Comparison of ENCODE assay signal across 9 mouse cellular contexts in genomic region chr4:135258521-135258920, GRCm38 (mm10). TPM values are rescaled to one million over a fixed set of nuclear protein-coding genes. Genes with fewer than 3 reads are reported as not detected.
A peak's percentile ranks its signal among the peaks of the same experiment; 100 is the strongest.
DNase-seq lines count a peak whose midpoint lies in the region; ATAC-seq and TF ChIP-seq lines count a peak whose summit lies in the region.
"Had no signal": no experiment of that assay in that cellular context is flagged by ENCODE, and none has a peak within 500 bp of the region (broad histone marks: within the 10 kb centered on the region; RNA-seq: fewer than 3 reads in every experiment).

No protein-coding gene starts in this region.

- ATAC-seq in forebrain, embryonic 11.5 days (replicated peaks; ENCODE audit: low FRiP score), result no peak
- ATAC-seq in hindbrain, embryonic 13.5 days (ENCODE audit: low FRiP score), result no peak
- no peak for ATAC-seq in midbrain, embryonic 16.5 days
- ATAC-seq in granulocyte monocyte progenitor cell, adult 5-6 weeks (replicated peaks; ENCODE audit: poor library complexity, severe bottlenecking), result no peak

- H3K27me3 ChIP-seq in forebrain, embryonic 11.5 days (ENCODE audit: control insufficient read depth, insufficient read depth, low read length), result no peaks in the 10 kb centered on the region
- no peaks in the 10 kb centered on the region for H3K27me3 ChIP-seq in hindbrain, embryonic 13.5 days
- no peaks in the 10 kb centered on the region for H3K27me3 ChIP-seq in midbrain, embryonic 16.5 days (ENCODE audit: control insufficient read depth, insufficient read depth, low read depth, low read length)

- no peak overlapping the region for H3K4me3 ChIP-seq in left cerebral cortex, adult 2 months
- H3K4me3 ChIP-seq in forebrain, embryonic 11.5 days (ENCODE audit: low read depth, low read length), result no peak overlapping the region
- H3K4me3 ChIP-seq in hindbrain, embryonic 13.5 days, result no peak overlapping the region
- no peak overlapping the region for H3K4me3 ChIP-seq in midbrain, embryonic 16.5 days (ENCODE audit: low read depth, low read length)

- peak overlapping the region; percentile 24; the same call in 1 of the 2 replicates for H3K4me2 ChIP-seq in forebrain, embryonic 11.5 days (ENCODE audit: low read depth, low read length, severe bottlenecking)
- 0 out of 2 replicates have a peak overlapping the region, but pooled peaks have one; percentile 17 for H3K4me2 ChIP-seq in hindbrain, embryonic 13.5 days
- H3K4me2 ChIP-seq in midbrain, embryonic 16.5 days (ENCODE audit: low read length), result peak overlapping the region; percentile 36; the same call in 1 of the 2 replicates

- peak overlapping the region; percentile 27 for H3K9ac ChIP-seq in forebrain, embryonic 11.5 days (ENCODE audit: low read length)
- peak overlapping the region; percentile 65 for H3K9ac ChIP-seq in hindbrain, embryonic 13.5 days
- peak overlapping the region; percentile 48; the same call in 1 of the 2 replicates for H3K9ac ChIP-seq in midbrain, embryonic 16.5 days (ENCODE audit: low read depth, low read length)

- intact Hi-C loops in left cerebral cortex, adult 2 months (cut with DNase I), result no loop called here
- intact Hi-C loops in left cerebral cortex, postnatal 25 days (cut with DNase I), result no loop called here

- peaks cover 12% of the 10 kb centered on the region for H3K4me1 ChIP-seq in forebrain, embryonic 11.5 days (replicated peaks; ENCODE audit: control insufficient read depth, insufficient read depth, low read length)
- H3K4me1 ChIP-seq in hindbrain, embryonic 13.5 days (replicated peaks), result peaks cover 34% of the 10 kb centered on the region
- peaks cover 12% of the 10 kb centered on the region for H3K4me1 ChIP-seq in midbrain, embryonic 16.5 days (ENCODE audit: control insufficient read depth, insufficient read depth, low read length)

- WGBS in forebrain, embryonic 11.5 days, result 27% methylated on average over 7 of the region's 7 CpGs
- WGBS in hindbrain, embryonic 13.5 days, result 32% methylated on average over 7 of the region's 7 CpGs
- WGBS in midbrain, embryonic 16.5 days, result 13% methylated on average over 7 of the region's 7 CpGs

- no peak for DNase-seq in left cerebral cortex, adult 2 months (ENCODE audit: extremely low spot score in 1 of 2, low spot score in 2 of 2)
- DNase-seq in left cerebral cortex, postnatal 25 days (ENCODE audit: low spot score in 2 of 2), result no peak
- DNase-seq in forebrain, embryonic 11.5 days (ENCODE audit: low spot score), result peak; percentile 64
- DNase-seq in layer of hippocampus, adult 18-20 months (ENCODE audit: low spot score in 2 of 2), result no peak
- no peak for DNase-seq in right cerebral cortex, postnatal 14 days
- DNase-seq: embryo, embryonic 11 days had no signal

- no peak for TF ChIP-seq CTCF in left cerebral cortex, adult 2 months (IDR thresholded peaks at IDR 0.05)

- peak overlapping the region; percentile 70 for H3K27ac ChIP-seq in left cerebral cortex, adult 2 months
- peak overlapping the region; percentile 81 for H3K27ac ChIP-seq in forebrain, embryonic 11.5 days (ENCODE audit: low read depth, low read length)
- H3K27ac ChIP-seq in hindbrain, embryonic 13.5 days, result peak overlapping the region; percentile 82
- peak overlapping the region; percentile 71 for H3K27ac ChIP-seq in midbrain, embryonic 16.5 days (ENCODE audit: low read length)

- H3K9me3 ChIP-seq in forebrain, embryonic 11.5 days (ENCODE audit: control insufficient read depth, low read length), result no peaks in the 10 kb centered on the region
- H3K9me3 ChIP-seq in hindbrain, embryonic 13.5 days, result no peaks in the 10 kb centered on the region
- no peaks in the 10 kb centered on the region for H3K9me3 ChIP-seq in midbrain, embryonic 16.5 days (replicated peaks; ENCODE audit: control insufficient read depth, low read length, poor library complexity, severe bottlenecking)

- H3K36me3 ChIP-seq in forebrain, embryonic 11.5 days (ENCODE audit: control insufficient read depth, insufficient read depth, low read length), result no peaks in the 10 kb centered on the region; the same call in 1 of the 2 replicates
- peaks cover 18% of the 10 kb centered on the region; the same call in 1 of the 2 replicates for H3K36me3 ChIP-seq in hindbrain, embryonic 13.5 days
- H3K36me3 ChIP-seq in midbrain, embryonic 16.5 days (ENCODE audit: control insufficient read depth, insufficient read depth, low read length), result no peaks in the 10 kb centered on the region

RNA-seq across cellular contexts. Expression of gene Clic4, which starts 14.1 kb away (rescaled TPM):
- 10 to 100 TPM; 29.5 to 34.3 TPM for total RNA-seq in left cerebral cortex, adult 2 months (2021)
- 10 to 100 TPM; 31.8 to 34.1 TPM for total RNA-seq in left cerebral cortex, postnatal 25 days (2021)
- 194 and 195 TPM in 2 replicates for polyA plus RNA-seq in forebrain, embryonic 11.5 days (2014; fragmentation: Nextera tagmentation; extraction: Ambion mirVana)
- 83.5 and 84.7 TPM in 2 replicates for polyA plus RNA-seq in hindbrain, embryonic 13.5 days (2015; fragmentation: Nextera tagmentation; extraction: Ambion mirVana)
- 49.2 and 55.6 TPM in 2 replicates for polyA plus RNA-seq in midbrain, embryonic 16.5 days (2015; fragmentation: Nextera tagmentation; extraction: Ambion mirVana)
- 10 to 100 TPM; 40.1 to 40.2 TPM for total RNA-seq in layer of hippocampus, adult 18-20 months (2021)
- 22.3 and 25.8 TPM in 2 replicates for total RNA-seq in granulocyte monocyte progenitor cell, adult 5-6 weeks (2014; fragmentation: Nextera tagmentation)
- total RNA-seq in granulocyte monocyte progenitor cell, adult 5-6 weeks (2017), result 28.2 and 28.9 TPM in 2 replicates
